Mouse (Mus musculus): ENCODE results near the gene Cpn1.

DNA sequence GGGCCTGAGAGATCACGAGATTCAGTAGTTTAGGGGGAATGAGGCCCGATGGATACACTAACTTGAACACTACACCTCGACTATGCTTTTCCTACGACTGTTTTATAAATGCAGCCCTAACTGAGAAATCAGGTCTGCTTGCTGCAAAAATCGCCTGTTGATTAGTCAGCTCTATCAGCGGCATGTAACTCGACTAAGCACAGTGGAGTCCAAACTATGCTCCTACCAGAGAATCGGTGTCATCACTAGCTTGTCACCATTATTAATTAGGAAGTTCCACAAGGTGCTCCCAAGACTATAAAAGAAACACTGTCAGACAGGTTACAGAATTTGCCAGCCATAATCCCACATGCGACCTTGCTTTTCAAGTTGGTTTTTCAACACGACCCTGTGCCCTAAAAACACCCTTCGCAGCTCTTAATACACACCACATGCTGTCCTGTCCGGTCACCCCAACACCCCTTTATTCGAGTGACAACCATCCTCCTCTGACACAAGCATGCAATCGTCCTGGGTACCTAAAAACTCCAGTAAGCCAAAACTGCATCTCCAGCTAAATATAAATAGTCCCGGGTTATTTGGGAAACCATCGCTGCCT is 47.1 kb downstream of the Cpn1 start:
- TF ChIP-seq CTCF (IDR thresholded peaks at IDR 0.05; ENCODE audit: low read depth) (no peak), EP300 (optimal IDR thresholded peaks at IDR 0.05) (no peak)
